Mouse (Mus musculus): ENCODE results near the gene Gm21738.
"Not testable (repeated sequence)": the region's sequence is repeated elsewhere in the genome, so short reads cannot be mapped to it uniquely, and the experiment has no call there.

Gene Gm21738

GRCm38 (mm10) chr14:19418830-19419229 lies at the start of gene Gm21738:
Gene Gm21738, minus strand, starts transcription at chr14:19418930.
- DNase-seq (ENCODE audit: low spot score in 2 of 2): not testable (repeated sequence)

DNA sequence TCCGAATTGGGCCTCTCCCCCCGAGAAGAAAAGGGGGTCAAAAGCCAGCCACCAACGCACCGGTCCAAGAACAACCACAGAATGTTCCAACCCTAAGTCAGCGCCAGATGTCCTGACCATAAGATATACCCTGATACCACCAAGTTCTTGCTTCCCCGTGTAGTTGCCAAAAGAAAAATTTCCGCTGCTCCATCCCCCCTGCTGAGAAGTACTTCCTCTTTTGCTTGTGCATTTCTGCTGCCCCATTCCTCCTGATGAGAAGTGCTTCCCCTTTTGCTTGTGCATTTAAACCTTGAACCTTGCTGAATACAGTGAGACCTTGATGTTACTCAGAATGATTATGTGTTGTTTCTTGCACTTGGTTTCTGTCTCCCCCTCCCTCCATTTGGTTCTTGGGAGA lies 35.0 kb downstream of the Gm21738 start:
- DNase-seq (ENCODE audit: low spot score in 2 of 2): not testable (repeated sequence)
